Mouse (Mus musculus): Measurements from ENCODE around the gene Sytl1.

The Sytl1 gene

DNA sequence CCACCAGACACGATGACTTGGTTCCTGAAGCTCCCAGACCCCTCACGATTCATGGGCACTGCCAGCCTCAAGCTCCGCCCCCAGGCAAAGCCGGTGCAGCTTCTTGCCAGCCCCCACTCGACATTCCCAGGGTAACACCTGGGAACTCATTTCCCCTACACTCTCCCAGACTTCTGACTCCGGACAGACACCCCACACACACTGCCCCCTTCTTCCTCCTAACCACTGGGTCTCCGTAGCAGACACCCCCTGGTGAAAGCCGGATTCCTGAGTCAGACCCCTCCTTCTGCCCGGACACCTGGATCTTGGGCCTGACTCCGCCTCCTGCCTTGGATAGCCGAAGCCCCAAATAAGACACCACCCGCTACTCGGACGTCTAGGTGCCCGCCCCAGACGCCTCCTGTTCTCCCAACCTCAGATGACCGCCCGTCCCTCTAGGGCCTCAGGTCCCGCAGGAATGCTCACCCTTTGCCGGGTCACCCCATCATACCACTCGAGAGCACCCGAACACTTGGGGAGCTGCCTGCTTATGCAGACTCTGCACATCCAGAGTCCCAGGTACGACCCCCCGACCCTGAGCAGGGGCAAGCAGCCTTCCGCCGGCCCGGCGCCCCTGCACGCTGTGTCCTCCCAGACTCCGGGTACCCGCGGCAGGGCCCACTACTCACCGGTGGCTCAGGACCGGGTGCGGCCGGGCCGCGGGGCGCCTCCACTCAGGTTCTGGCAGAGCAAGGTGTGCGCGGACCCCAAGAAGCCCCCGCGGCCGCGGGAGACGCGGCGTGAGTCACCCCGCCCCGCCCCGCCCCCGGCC is 51.0 kb downstream of the Sytl1 start, which contains the start of the genes Cd164l2 and Gpr3:
Cd164l2 (plus strand) TSS at position 381 of the 811 bp plus-strand sequence.
Gpr3 (minus strand) TSS at position 786 of the 811 bp plus-strand sequence.
- DNase-seq (ENCODE audit: low read depth): no peak

DNA sequence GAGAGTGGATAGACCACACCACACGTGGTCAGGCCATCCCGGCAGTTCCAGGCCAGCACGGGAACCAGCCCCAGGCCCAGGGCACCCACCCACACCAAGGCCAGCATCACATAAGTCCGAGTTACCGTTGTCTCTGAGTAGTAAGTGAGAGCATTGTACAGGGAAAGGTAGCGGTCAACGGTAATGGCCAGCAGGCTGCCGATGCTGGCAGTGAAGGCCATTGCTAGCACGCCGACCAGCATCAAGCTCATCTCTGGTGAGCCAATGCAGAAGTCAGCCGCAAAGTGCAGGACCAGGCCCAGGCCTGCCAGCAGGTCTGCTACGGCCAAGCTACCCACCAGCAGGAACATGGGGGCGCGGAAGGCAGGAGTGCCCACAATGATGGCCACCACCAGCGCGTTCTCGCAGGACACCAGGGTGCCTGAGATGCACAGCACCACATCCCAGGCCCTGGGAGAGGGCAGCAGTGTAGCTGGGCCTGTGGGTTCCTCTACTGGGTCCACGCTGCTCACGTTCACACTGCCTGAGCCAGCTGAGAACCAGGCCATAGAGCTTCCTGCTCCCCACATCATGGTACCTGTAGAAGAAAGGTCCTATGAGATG is 52.0 kb downstream of the Sytl1 start:
- no peak for DNase-seq (ENCODE audit: low read depth)

DNA sequence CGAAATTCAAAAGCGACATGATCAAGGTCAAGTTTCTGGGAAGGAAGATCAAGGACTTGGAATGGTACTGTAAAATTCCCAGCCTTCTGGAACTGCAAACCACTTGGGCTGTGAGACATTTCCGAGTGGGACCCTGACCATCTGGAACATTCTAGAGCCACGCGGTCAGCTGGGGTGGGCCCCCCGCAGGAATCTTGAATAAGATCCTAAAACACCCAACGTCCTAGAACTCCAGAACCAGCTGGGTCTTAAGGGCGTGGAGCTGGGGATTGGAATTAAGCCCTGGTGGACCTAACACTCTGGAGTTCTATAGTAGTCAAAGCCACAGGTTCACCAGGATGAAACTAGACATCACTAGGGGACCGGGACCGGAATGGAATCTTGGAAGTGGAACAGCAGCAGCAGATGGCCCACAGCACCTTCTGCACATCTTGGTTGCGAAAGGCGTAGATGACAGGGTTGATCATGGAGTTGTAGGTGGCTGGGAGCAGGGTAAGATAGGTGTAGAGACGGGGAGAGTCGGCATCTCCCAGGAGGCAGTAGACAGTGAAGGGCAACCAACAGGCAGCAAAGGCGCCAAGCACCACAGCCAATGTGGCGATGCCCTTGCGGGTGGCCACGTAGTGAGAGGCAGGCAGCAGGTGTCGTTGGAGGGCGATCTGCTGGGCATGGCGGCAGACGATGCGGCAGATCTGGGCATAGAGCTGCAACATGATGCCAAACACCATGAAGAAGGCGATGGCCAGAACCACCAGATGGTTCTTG is 52.7 kb downstream of the Sytl1 start:
- no peak for DNase-seq (ENCODE audit: low read depth)

DNA sequence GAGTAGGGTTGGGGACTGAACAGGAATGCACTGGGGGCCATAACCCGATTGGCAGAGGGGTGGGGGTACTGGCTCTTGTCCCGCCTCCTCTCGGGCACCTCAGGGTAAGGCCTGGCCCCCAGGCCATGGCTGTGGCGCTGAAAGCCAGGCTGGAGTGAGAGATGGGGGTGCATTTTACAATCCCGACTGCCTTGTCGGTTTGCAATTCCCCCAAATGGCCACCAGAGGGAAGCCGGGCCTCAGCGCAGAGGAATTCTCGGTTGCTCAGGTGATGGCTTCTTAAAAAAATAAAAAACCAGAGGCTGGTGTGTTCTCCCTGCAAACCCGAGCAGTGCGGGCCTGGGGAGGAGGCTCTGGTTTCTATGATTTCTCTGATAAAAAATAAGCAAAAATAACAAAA is 53.5 kb downstream of the Sytl1 start:
- peak; percentile 78 for DNase-seq (ENCODE audit: low read depth)

DNA sequence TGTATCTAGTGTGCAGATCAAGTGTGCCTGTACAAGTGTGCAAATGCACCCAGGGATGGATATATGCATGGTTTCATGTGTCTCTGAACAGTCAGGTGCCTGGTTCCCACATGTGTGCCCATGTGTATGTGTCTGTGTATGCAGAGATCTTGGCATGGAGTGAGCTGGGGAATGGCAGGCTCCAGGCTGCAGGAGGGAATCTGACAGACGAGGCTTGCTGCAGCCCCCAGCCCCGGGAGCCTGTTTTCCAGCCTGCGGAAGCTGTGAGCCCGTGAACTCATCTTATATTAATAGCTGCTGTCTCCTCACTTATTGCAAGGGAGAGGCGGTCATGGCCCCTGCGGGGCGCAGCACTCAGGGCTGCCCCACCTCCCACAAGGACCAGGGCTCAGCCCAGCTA is 58.5 kb downstream of the Sytl1 start:
- no peak for DNase-seq (ENCODE audit: low read depth)

DNA sequence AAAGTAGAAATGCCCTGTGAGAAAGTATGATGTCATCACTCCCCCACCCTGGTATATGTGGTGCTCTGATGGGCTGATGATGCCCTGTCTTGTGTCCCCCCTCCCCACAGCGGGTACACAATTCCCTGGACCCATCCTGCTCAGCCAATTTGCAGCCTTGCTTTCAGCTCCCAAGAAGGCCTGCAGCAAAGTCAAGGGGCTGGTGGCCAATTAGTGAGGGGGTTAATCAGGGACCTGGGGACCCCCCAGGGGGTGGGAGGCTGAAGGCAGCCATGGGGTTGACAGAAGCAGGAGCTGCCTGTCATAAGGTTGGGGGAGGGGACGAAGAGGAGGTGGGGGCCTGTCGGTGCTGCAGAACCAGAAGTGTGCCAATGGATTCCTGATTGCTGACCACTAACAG is 59.3 kb downstream of the Sytl1 start:
- DNase-seq (ENCODE audit: low read depth): no peak
